Mouse (Mus musculus) bone marrow, adult 2 months (tissue): ENCODE data around the gene Aldh3a1.

ENCODE experiments used
- CTCF ChIP-seq: fragments of 200-500 bp; IDR thresholded peaks from 2 replicates; pipeline ENCODE4 v1.5.1; 2011; ENCODE audit warnings: low read length, control low read depth; ENCODE audit not compliant: control insufficient read depth, insufficient read depth
- POLR2A ChIP-seq: fragments of 200-500 bp; IDR thresholded peaks from 2 replicates; pipeline ENCODE4 v1.6.1; 2011; ENCODE audit warnings: low read depth, mild to moderate bottlenecking, control low read depth, low read length, borderline replicate concordance; ENCODE audit not compliant: control insufficient read depth

GRCm38 (mm10) chr11:61231329-61231728 lies 24.0 kb downstream of the Aldh3a1 start:
- TF ChIP-seq CTCF (peak; percentile 15; the same call in 1 of the 2 replicates), POLR2A (no peak)
